Mouse (Mus musculus) erythroblast, adult 5-6 weeks (primary cell): ENCODE results near the gene Pdzd7. TPM values are rescaled to one million over a fixed set of nuclear protein-coding genes. Genes with fewer than 3 reads are reported as not detected.

Experiments used
- ATAC-seq: replicated peaks from 2 replicates; pipeline ENCODE4 v1.8.0; 2016; ENCODE audit warnings: moderate number of reproducible peaks, mild to moderate bottlenecking, moderate TSS enrichment, inconsistent platforms; ENCODE audit not compliant: poor library complexity, low FRiP score, severe bottlenecking
- total RNA-seq, 2 experiments: library from RNA; stranded (forward) in 1 of 2; stranded (reverse) in 1 of 2; fragments of 150-400 nt in 1 of 2; fragments of 200-764, 138-1000 nt in 1 of 2; gene quantifications; 2 replicates each; pipeline versions ENCODE4 v1.2.3 to v1.2.4; 2015 to 2017; ENCODE audit warnings: low replicate concordance in 2 of 2

The Pdzd7 gene
- total RNA-seq (2015; ENCODE audit: low replicate concordance): not detected in 2 replicates
- 0.28 TPM in 1 of 2 replicates, not detected in the other for total RNA-seq (2017; ENCODE audit: low replicate concordance)

GRCm38 (mm10) chr19:45045651-45046050 lies at the start of gene Pdzd7:
Gene Pdzd7 (minus strand): TSS chr19:45045717.
- no peak for ATAC-seq

- no peak for ATAC-seq
Measured at GRCm38 (mm10) chr19:45081841-45082550, 36.5 kb upstream of the Pdzd7 start.

GRCm38 (mm10) chr19:45081279-45081678 lies 35.8 kb upstream of the Pdzd7 start:
- no peak for ATAC-seq

GRCm38 (mm10) chr19:45080711-45081110 lies 35.2 kb upstream of the Pdzd7 start:
- no peak for ATAC-seq

- ATAC-seq: no peak
Measured at GRCm38 (mm10) chr19:45079769-45080515, 34.4 kb upstream of the Pdzd7 start.

DNA sequence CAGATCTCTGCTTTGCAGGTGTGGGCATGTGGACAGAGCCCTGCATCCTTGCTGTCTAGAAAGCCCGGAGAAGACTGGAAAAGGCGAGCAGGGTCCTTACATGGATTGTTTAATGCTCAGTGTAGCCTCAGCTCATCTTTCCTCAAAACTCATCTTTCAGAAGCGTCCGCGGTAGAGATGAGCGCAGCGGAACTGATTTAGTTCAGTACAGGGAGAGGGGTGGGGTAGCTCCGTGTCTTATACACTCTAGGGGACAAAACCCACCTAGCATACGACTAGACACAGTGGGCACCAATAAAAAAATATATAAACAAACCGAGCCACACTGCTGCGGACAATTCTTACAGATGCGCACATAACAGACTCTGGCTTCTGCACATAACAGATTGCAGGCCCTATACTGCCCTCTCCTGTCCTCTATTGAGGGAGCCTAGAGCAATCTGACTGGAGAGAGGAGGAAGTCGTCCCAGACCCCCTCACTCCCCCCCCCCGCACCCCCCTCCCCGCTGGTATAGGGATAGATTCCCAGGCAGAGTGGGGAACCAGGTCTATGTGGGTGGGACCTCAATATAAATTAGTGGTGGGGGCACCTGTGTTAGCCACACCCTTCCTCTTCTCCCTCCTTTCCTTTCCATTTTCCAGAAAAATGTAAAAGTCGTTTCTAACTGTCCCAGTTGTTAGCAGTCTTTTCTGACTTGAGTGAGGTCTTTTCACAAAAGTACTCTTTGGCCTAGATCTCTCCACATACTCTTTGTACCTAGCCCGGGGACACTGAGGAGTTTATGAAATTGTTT lies 33.7 kb upstream of the Pdzd7 start:
- ATAC-seq: no peak

GRCm38 (mm10) chr19:45077742-45078645 lies 32.5 kb upstream of the Pdzd7 start:
- ATAC-seq: no peak

- ATAC-seq: peak; percentile 39
Measured at GRCm38 (mm10) chr19:45076586-45077510, 31.3 kb upstream of the Pdzd7 start.

- no peak for ATAC-seq
Measured at GRCm38 (mm10) chr19:45076036-45076575, 30.6 kb upstream of the Pdzd7 start.

- peak; percentile 42 for ATAC-seq
Measured at GRCm38 (mm10) chr19:45075323-45076035, 30.0 kb upstream of the Pdzd7 start.

GRCm38 (mm10) chr19:45074580-45075322 lies 29.2 kb upstream of the Pdzd7 start, which contains the start of gene Kazald1:
Gene Kazald1 (plus strand): TSS chr19:45075241.
- ATAC-seq: peak; percentile 81

DNA sequence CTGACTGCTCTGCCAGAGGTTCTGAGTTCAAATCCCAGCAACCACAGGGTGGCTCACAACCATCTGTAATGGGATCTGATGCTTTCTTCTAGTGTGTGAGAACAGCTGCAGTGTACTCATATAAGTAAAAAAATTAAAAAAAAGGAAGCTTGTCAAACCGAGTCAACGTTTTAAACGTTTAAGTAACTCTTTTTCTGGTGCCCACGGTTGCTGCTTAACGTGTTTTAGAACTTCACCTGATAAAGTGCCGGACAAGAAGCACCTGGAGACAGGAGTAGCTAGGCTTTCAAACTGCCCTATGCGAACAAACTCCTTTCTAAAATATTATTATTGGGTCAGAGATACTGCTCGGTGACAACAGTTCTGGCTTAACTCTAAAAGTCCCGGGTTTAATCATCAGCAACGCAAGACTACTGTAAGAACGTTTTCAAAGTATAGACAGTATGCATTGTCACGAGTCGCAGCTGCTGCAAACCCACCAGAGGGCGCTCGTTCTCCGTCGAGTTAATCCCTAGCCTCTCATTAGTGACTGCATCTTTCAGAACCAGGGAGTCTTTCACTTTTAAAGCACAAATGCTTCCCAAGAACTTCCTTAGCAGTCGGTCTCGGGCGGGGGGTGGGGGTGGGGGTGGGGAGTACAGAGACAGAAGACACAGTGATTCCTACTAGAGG lies 28.5 kb upstream of the Pdzd7 start:
- peak; percentile 66 for ATAC-seq

- ATAC-seq: no peak
Measured at GRCm38 (mm10) chr19:45067758-45068510, 22.4 kb upstream of the Pdzd7 start.

DNA sequence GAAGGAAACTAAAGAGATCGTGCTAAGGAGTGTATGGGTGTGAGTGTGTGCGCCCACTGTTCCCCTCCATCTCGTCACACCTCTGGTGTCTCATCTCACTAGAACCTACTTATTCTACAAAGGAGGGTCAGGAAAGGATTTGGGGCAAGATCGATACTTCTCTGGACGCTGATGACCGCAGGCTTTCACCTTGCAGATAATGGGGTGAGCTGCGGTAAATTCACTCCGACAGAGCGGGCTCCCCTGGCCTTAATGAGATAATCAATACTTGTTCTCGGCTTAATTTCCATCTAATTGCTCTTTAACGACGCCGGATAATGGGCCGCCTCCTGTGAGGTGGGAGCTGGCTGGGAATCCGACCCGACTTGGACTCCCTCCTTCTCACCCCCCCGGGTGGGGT lies 21.7 kb upstream of the Pdzd7 start:
- ATAC-seq: no peak

- no peak for ATAC-seq
Measured at GRCm38 (mm10) chr19:45065226-45065625, 19.7 kb upstream of the Pdzd7 start.
